Mouse (Mus musculus) kidney, embryonic 16.5 days (tissue): ENCODE measurements around the gene Tmem19. TPM values are rescaled to one million over a fixed set of nuclear protein-coding genes. Genes with fewer than 3 reads are reported as not detected.

ENCODE experiments used
- ATAC-seq: fragments of 200-750 bp; cut with Nextera tagmentation; 2 replicates; pipeline ENCODE4 v1.8.0; 2017; ENCODE audit warnings: moderate TSS enrichment; ENCODE audit not compliant: low FRiP score, low TSS enrichment
- H3K27ac ChIP-seq: fragments of 300-500 bp; sonication (generic); 2 replicates; pipeline ENCODE4 v1.5.1; 2014; ENCODE audit warnings: low read length
- H3K27me3 ChIP-seq: fragments of 300-500 bp; sonication (generic); 2 replicates; pipeline ENCODE4 v1.6.1; 2014; ENCODE audit warnings: low read length, control low read depth, mixed read lengths; ENCODE audit not compliant: insufficient read depth
- H3K36me3 ChIP-seq: fragments of 300-500 bp; sonication (generic); 2 replicates; pipeline ENCODE4 v1.6.1; 2014; ENCODE audit warnings: low read length, control low read depth, mixed read lengths; ENCODE audit not compliant: insufficient read depth
- H3K4me1 ChIP-seq: fragments of 300-500 bp; sonication (generic); 2 replicates; pipeline ENCODE4 v1.6.1; 2014; ENCODE audit warnings: low read length, control low read depth, mixed read lengths; ENCODE audit not compliant: insufficient read depth
- H3K4me2 ChIP-seq: fragments of 300-500 bp; sonication (generic); replicated peaks from 2 replicates; pipeline ENCODE4 v1.6.1; 2014; ENCODE audit warnings: low read depth, low read length
- H3K4me3 ChIP-seq: fragments of 300-500 bp; sonication (generic); 2 replicates; pipeline ENCODE4 v1.5.1; 2014; ENCODE audit warnings: mild to moderate bottlenecking, low read length
- H3K9ac ChIP-seq: fragments of 300-500 bp; sonication (generic); replicated peaks from 2 replicates; pipeline ENCODE4 v1.6.1; 2014; ENCODE audit warnings: low read length
- H3K9me3 ChIP-seq: fragments of 300-500 bp; sonication (generic); 2 replicates; pipeline ENCODE4 v1.6.1; 2016; ENCODE audit warnings: low read length, control low read depth
- WGBS: fragments of 180-500 bp; shearing (Covaris S2); extraction: QIAGEN DNeasy Blood & Tissue Kit; methylation state at CpG from one replicate; pipeline ENCODE4 v1.1.7; 2014; 5-methylcytosine and 5-hydroxymethylcytosine counted together
- polyA plus RNA-seq: library from polyadenylated mRNA; unstranded; fragments of >200 nt; fragmentation: Nextera tagmentation; extraction: Ambion mirVana; gene quantifications from 2 replicates; pipeline ENCODE4 v1.2.1, GENCODE M21; 2015

The Tmem19 gene
- 43.3 and 44.3 TPM in 2 replicates for polyA plus RNA-seq

DNA sequence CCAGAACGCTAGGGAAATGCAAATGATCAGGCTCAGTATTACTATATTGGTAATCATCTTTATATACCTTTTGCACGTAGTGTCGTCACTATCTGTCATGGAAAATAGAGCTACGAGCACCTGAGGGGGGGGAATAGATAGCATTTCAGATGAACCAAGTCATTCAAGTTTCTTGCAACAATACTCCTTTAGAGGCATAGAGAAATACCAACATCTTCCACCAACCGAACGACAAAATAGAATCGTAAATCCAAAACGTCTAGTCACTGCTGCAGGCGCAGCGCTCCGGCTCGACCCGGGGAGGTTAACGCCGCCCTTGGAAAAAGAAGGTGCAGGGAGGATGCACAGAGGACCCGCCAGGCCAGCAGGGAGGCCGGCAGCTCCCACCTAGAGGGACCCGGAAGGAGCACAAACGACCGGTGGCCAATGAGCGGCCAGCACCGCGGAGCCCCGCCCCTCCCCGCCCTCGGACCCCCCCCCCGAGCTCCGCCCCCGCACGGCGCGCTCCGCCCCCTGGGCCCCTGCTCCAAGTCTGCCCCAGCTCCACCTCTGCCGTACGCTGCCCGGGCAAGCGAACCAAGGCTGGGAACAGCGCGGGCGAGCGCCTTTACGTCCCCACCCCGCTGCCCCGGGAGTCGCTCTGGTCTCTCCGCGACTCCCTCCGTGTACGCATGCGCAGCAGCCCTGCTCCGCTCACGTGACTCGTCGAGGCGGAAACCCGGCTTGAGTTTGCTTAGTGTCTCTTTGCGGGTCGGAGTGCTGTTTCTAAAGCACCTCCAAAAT, at the start of gene Tmem19:
Gene Tmem19, minus strand, starts transcription at position 662 of the 783 bp plus-strand sequence.
- ATAC-seq = peak; percentile 100
- Histone ChIP-seq H3K4me2 (peak within 1 kb of the TSS; percentile 83), H3K27ac (peak within 1 kb of the TSS; percentile 91), H3K36me3 (no peaks in the 10 kb centered on the region), H3K4me3 (peak within 1 kb of the TSS; percentile 62), H3K4me1 (peaks cover 17% of the 10 kb centered on the region), H3K9me3 (no peaks in the 10 kb centered on the region), H3K27me3 (no peaks in the 10 kb centered on the region), H3K9ac (peak within 1 kb of the TSS; percentile 68)
- under 1% methylated on average over 48 of the region's 58 CpGs for WGBS

DNA sequence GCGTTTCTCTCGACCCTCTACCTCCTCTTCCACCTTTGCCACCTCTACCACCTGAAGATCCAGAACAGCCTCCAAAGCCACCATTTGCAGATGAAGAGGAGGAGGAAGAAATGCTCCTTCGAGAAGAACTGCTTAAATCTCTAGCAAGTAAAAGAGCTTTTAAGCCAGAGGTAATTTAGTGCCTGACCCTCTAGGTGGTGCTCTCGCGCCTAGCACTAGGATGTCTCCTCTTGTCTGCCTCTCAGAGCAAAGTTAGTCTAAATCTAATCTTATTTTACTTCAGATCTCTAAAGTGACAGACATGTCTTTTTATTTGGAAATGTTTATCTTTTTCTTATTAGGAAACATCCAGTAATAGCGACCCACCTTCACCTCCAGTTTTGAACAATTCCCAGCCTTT, 44.1 kb upstream of the Tmem19 start:
- no peak for ATAC-seq
- H3K36me3 ChIP-seq = peaks cover 44% of the 10 kb centered on the region
- H3K9ac ChIP-seq = no peak overlapping the region
- no peaks in the 10 kb centered on the region for H3K4me1 ChIP-seq
- no peaks in the 10 kb centered on the region for H3K9me3 ChIP-seq
- WGBS = 68% methylated on average over 6 of the region's 6 CpGs
- no peak overlapping the region for H3K27ac ChIP-seq
- H3K4me2 ChIP-seq = no peak overlapping the region
- no peaks in the 10 kb centered on the region for H3K27me3 ChIP-seq
- no peak overlapping the region for H3K4me3 ChIP-seq

DNA sequence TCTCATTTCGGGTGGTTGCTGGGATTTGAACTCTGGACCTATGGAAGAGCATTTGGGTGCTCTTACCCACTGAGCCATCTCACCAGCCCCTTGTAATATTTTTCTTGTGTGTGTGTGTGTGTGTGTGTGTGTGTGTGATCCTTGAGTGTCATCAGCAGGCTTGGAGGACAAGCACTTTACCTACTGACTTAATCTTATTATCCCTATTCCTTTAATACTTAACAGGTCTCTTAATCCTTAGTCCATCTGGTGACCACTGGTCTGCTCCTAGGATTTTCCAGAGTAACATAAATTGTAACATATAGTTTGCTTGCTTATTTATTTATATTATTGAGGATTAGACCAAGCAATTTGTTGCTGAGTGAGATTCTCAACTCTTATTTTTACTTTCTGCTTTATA, 29.6 kb upstream of the Tmem19 start:
- no peak for ATAC-seq
- peaks cover 17% of the 10 kb centered on the region; the same call in 1 of the 2 replicates for H3K36me3 ChIP-seq
- 94% methylated on average over 1 of the region's 1 CpGs for WGBS

DNA sequence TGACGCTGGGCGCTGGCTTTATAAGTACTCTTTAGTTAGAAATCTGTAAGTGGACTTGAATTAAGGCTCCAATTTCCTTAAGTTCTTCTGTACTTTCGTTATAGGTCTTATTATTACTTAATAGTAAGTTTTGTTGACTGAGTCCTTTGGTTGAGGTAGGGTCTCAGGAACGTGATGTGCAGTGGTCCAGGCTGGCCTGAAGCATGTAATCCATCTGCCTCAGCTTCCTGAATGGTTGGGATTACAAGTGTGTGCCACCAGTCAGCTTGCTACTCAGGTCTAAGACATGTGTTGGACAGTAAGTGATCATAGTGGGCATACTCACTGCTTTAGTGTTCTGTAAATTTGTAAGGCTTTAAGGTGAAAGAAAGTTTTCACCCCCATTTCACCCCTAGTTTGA, 28.8 kb upstream of the Tmem19 start:
- no peak for ATAC-seq
- Histone ChIP-seq H3K9ac (no peak overlapping the region), H3K27me3 (no peaks in the 10 kb centered on the region), H3K4me1 (peaks cover 28% of the 10 kb centered on the region), H3K9me3 (no peaks in the 10 kb centered on the region), H3K4me2 (no peak overlapping the region), H3K36me3 (peaks cover 17% of the 10 kb centered on the region; the same call in 1 of the 2 replicates), H3K4me3 (no peak overlapping the region), H3K27ac (no peak overlapping the region)
- 94% methylated on average over 4 of the region's 4 CpGs for WGBS

More for the DNA sequence above, 29.6 kb upstream of the Tmem19 start:
- Histone ChIP-seq H3K4me2 (no peak overlapping the region), H3K9ac (no peak overlapping the region), H3K27ac (no peak overlapping the region), H3K9me3 (no peaks in the 10 kb centered on the region), H3K27me3 (no peaks in the 10 kb centered on the region), H3K4me3 (no peak overlapping the region), H3K4me1 (peaks cover 21% of the 10 kb centered on the region)

DNA sequence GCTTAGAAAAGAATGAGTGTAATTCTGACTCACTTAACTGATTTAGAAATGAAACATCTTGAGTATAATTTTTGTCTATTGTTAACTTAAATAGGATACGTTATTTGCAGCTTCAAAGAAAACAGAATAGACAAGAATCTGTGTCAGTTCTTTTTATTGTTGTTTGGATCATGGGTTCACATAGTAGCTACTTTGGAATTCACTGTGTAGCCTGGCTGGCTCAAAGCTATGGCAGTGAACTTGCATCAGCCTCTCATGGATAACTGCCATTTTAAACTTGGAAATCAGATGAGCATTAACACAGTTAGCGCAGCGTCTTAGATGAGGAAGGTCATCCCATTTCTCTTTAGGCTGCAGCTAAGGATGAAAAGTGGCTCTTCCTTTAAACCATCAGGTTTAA, 25.6 kb upstream of the Tmem19 start:
- ATAC-seq = no peak
- no peak overlapping the region for H3K4me2 ChIP-seq
- WGBS = 83% methylated on average over 3 of the region's 3 CpGs

DNA sequence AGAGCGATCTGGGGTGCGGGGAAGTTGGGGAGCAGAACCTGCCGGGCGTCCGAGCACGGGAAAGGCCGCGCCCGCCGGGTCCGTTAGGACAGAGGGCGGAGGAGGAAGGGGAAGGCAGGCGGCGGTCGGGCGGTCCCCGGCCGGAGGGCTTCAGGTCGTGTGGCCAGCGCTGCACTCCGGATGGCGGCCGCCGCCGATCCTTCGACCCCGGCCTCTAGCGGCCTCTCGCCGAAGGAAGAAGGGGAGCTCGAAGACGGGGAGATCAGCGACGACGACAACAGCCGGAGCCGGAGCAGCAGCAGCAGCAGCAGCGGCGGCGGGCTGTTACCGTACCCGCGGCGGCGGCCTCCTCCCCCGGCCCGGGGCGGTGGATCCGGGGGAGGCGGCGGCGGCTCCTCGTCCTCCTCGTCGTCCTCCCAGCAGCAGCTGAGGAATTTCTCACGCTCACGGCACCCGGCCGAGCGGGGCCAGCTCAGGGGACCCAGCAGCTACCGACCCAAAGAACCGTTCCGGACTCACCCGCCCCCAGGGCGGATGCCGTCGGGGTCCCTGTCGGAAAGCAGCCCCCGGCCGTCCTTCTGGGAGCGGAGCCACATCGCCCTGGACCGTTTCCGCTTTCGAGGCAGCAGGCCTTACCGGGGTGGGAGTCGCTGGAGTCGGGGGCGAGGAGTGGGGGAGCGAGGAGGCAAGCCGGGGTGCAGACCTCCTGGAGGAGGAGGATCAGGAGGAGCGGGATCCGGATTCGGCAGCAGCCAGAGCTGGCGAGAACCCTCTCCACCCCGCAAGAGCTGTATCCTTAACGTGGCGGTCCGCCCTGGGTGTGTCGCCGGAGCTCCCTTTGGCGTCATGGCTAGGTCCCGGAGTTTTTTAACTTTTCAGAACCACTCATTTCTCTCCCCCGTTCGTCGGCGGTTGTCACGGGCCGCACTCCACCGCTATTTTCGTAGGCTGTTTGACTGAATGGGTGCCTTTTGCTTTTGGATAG, 23.0 kb upstream of the Tmem19 start:
- Histone ChIP-seq H3K9me3 (no peaks in the 10 kb centered on the region), H3K9ac (peak overlapping the region; percentile 95), H3K36me3 (0 out of 2 replicates have a peak, but pooled peaks cover 2% of the 10 kb centered on the region), H3K4me3 (peak overlapping the region; percentile 96), H3K4me1 (peaks cover 40% of the 10 kb centered on the region), H3K27me3 (no peaks in the 10 kb centered on the region), H3K4me2 (peak overlapping the region; percentile 73), H3K27ac (peak overlapping the region; percentile 98)
- WGBS = under 1% methylated on average over 79 of the region's 101 CpGs
- peak; percentile 13 for ATAC-seq

More for the DNA sequence above, 25.6 kb upstream of the Tmem19 start:
- Histone ChIP-seq H3K4me3 (no peak overlapping the region), H3K4me1 (peaks cover 32% of the 10 kb centered on the region), H3K36me3 (peaks cover 8% of the 10 kb centered on the region; the same call in 1 of the 2 replicates), H3K27me3 (no peaks in the 10 kb centered on the region), H3K27ac (no peak overlapping the region), H3K9ac (no peak overlapping the region), H3K9me3 (no peaks in the 10 kb centered on the region)

DNA sequence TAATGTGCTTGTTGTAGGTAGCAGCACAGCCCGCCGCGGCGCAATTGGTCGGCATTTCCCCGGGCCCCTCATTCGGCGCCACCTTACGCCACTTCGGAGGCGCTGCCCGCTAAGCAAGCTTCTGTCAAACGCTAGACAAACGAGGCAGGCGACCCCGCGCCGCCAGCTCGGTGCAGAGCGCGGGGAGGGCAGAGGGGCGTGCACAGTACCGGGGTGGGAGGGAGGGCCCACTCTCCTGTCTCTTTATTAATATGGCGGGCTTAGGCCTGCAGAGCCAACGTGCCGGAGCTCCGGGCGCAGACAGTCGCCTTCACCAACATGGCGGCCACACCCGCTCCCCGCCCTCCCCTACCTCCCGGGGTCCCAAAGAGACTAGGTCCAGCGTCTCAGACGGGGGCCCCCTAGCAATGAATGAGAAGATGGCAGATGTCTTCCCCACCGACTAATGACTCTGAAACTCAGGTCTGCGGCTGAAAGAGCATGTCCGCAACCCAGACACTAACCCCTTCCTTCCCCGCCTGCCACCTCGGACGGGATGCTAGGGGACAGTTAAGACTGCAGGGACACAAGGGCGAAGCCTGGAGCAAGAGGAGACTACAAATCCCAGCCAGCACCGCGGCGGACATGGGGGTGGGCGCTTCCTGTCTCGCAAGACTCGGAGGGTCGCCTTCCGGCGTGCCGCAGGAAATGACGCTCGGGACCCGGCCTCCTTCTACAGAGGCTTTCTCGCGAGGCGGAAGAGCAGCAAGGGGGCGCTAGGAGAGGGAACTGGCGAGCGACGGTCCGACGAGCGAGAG, 22.1 kb upstream of the Tmem19 start, which contains the start of the genes Thap2 and Zfc3h1:
Gene Thap2, minus strand, starts transcription at position 223 of the 797 bp plus-strand sequence.
Gene Zfc3h1, plus strand, starts transcription at position 739 of the 797 bp plus-strand sequence.
- H3K9me3 ChIP-seq = no peaks in the 10 kb centered on the region
- WGBS = under 1% methylated on average over 60 of the region's 65 CpGs
- H3K4me2 ChIP-seq = peak within 1 kb of the TSS; percentile 73
- peak; percentile 99 for ATAC-seq
- no peaks in the 10 kb centered on the region for H3K27me3 ChIP-seq
- peak within 1 kb of the TSS; percentile 96 for H3K4me3 ChIP-seq
- H3K36me3 ChIP-seq = 0 out of 2 replicates have a peak, but pooled peaks cover 2% of the 10 kb centered on the region
- H3K27ac ChIP-seq = peak within 1 kb of the TSS; percentile 98
- H3K4me1 ChIP-seq = peaks cover 40% of the 10 kb centered on the region
- H3K9ac ChIP-seq = peak within 1 kb of the TSS; percentile 95

DNA sequence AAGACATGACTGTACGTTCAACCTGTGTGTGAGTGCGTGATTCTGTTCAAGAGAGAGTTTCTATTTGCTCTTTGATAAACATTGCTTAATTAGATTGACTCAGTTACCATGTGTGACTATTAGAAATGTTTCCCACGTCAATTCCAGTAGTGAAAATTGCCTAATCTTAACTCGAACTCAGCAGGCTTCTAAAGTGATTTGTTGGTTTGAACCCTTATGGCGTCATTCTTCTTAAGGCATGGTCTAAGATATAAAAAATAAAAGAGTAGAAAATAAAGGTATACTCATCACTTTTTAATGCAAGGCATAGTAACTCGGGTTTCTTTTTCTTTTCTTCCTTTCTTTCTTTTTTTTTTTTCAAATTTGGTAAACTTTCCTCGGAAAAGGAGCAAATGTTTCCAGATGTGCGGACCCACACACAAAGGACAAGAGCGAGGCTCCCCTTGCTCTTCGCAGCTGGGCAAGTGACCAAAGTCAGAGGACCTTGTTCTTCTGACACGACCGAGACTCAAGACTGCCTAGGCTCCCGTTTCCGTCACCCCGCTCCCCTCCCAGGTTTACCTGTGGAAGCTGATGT, 21.4 kb upstream of the Tmem19 start:
- ATAC-seq = no peak
- no peaks in the 10 kb centered on the region for H3K9me3 ChIP-seq
- peak overlapping the region; percentile 98 for H3K27ac ChIP-seq
- H3K4me2 ChIP-seq = peak overlapping the region; percentile 69
- H3K36me3 ChIP-seq = 0 out of 2 replicates have a peak, but pooled peaks cover 2% of the 10 kb centered on the region
- H3K27me3 ChIP-seq = no peaks in the 10 kb centered on the region
- peak overlapping the region; percentile 76 for H3K9ac ChIP-seq
- WGBS = 1% methylated on average over 15 of the region's 15 CpGs
- H3K4me3 ChIP-seq = peak overlapping the region; percentile 96
- H3K4me1 ChIP-seq = peaks cover 37% of the 10 kb centered on the region
